Mouse (Mus musculus): Measurements from ENCODE around the gene Noxo1. TPM values are rescaled to one million over a fixed set of nuclear protein-coding genes. Genes with fewer than 3 reads are reported as not detected.
"Not testable (repeated sequence)": the region's sequence is repeated elsewhere in the genome, so short reads cannot be mapped to it uniquely, and the experiment has no call there.

The Noxo1 gene
- polyA plus RNA-seq, 1 experiment from 2014 or later: 0.16 TPM

GRCm38 (mm10) chr17:24721383-24721955, 25.4 kb downstream of the Noxo1 start:
- peak overlapping the region; percentile 88 for H3K27ac ChIP-seq (replicated peaks)
- 18% methylated on average over 7 of the region's 7 CpGs for WGBS (ENCODE audit: insufficient replicate concordance)
- not testable (repeated sequence) for ATAC-seq (ENCODE audit: insufficient read depth)

GRCm38 (mm10) chr17:24722220-24722924, 26.3 kb downstream of the Noxo1 start:
- Histone ChIP-seq H3K9me3 (replicated peaks) (no peaks in the 10 kb centered on the region), H3K4me2 (peak overlapping the region; percentile 89), H3K27me3 (0 out of 2 replicates have a peak, but pooled peaks cover under 1% of the 10 kb centered on the region), H3K9ac (peak overlapping the region; percentile 90), H3K27ac (replicated peaks) (peak overlapping the region; percentile 88), H3K36me3 (replicated peaks) (peaks cover 23% of the 10 kb centered on the region), H3K4me3 (replicated peaks) (peak overlapping the region; percentile 92), H3K4me1 (replicated peaks) (peaks cover 57% of the 10 kb centered on the region)
- ATAC-seq (ENCODE audit: insufficient read depth): no peak
- 14% methylated on average over 13 of the region's 13 CpGs for WGBS (ENCODE audit: insufficient replicate concordance)

More at GRCm38 (mm10) chr17:24721383-24721955, 25.4 kb downstream of the Noxo1 start:
- peaks cover 28% of the 10 kb centered on the region for H3K36me3 ChIP-seq (replicated peaks)
- H3K27me3 ChIP-seq; H3K9me3 ChIP-seq (replicated peaks): not testable (repeated sequence)
- peak overlapping the region; percentile 89 for H3K4me2 ChIP-seq
- H3K4me1 ChIP-seq (replicated peaks): peaks cover 57% of the 10 kb centered on the region
- peak overlapping the region; percentile 63 for H3K9ac ChIP-seq
- H3K4me3 ChIP-seq (replicated peaks): peak overlapping the region; percentile 92

GRCm38 (mm10) chr17:24723122-24723880, 27.3 kb downstream of the Noxo1 start:
- H3K27ac ChIP-seq (replicated peaks): peak overlapping the region; percentile 88
- no peak for ATAC-seq (ENCODE audit: insufficient read depth)
- peak overlapping the region; percentile 90 for H3K9ac ChIP-seq

GRCm38 (mm10) chr17:24723881-24724180, 27.8 kb downstream of the Noxo1 start:
- H3K27ac ChIP-seq (replicated peaks): peak overlapping the region; percentile 88
- H3K4me1 ChIP-seq (replicated peaks): peaks cover 45% of the 10 kb centered on the region
- H3K4me2 ChIP-seq: peak overlapping the region; percentile 89
- H3K36me3 ChIP-seq (replicated peaks): peaks cover 17% of the 10 kb centered on the region
- H3K9ac ChIP-seq: peak overlapping the region; percentile 90
- H3K27me3 ChIP-seq: peaks cover 10% of the 10 kb centered on the region; the same call in 1 of the 2 replicates
- H3K9me3 ChIP-seq (replicated peaks): no peaks in the 10 kb centered on the region
- under 1% methylated on average over 15 of the region's 15 CpGs for WGBS (ENCODE audit: insufficient replicate concordance)
- peak overlapping the region; percentile 92 for H3K4me3 ChIP-seq (replicated peaks)
- ATAC-seq (ENCODE audit: insufficient read depth): peak; percentile 54

More at GRCm38 (mm10) chr17:24723122-24723880, 27.3 kb downstream of the Noxo1 start:
- Histone ChIP-seq H3K4me1 (replicated peaks) (peaks cover 50% of the 10 kb centered on the region), H3K9me3 (replicated peaks) (no peaks in the 10 kb centered on the region), H3K27me3 (peaks cover 10% of the 10 kb centered on the region; the same call in 1 of the 2 replicates), H3K36me3 (replicated peaks) (peaks cover 17% of the 10 kb centered on the region), H3K4me3 (replicated peaks) (peak overlapping the region; percentile 92), H3K4me2 (peak overlapping the region; percentile 89)
- WGBS (ENCODE audit: insufficient replicate concordance): under 1% methylated on average over 12 of the region's 12 CpGs

GRCm38 (mm10) chr17:24724184-24724583, 28.1 kb downstream of the Noxo1 start, which contains the start of gene Ndufb10:
Ndufb10 (minus strand) TSS chr17:24724478.
- Histone ChIP-seq H3K4me1 (replicated peaks) (peaks cover 41% of the 10 kb centered on the region), H3K9ac (peak within 1 kb of the TSS; percentile 90), H3K27me3 (peaks cover 10% of the 10 kb centered on the region; the same call in 1 of the 2 replicates), H3K9me3 (replicated peaks) (no peaks in the 10 kb centered on the region), H3K36me3 (replicated peaks) (peaks cover 17% of the 10 kb centered on the region), H3K4me2 (peak within 1 kb of the TSS; percentile 89), H3K4me3 (replicated peaks) (peak within 1 kb of the TSS; percentile 92), H3K27ac (replicated peaks) (peak within 1 kb of the TSS; percentile 88)
- under 1% methylated on average over 30 of the region's 30 CpGs for WGBS (ENCODE audit: insufficient replicate concordance)
- peak; percentile 66 for ATAC-seq (ENCODE audit: insufficient read depth)

- 55% methylated on average over 3 of the region's 3 CpGs for WGBS (ENCODE audit: insufficient replicate concordance)
- peaks cover 17% of the 10 kb centered on the region for H3K36me3 ChIP-seq (replicated peaks)
- ATAC-seq (ENCODE audit: insufficient read depth): no peak
- H3K4me2 ChIP-seq: no peak overlapping the region
- H3K27me3 ChIP-seq: peaks cover 12% of the 10 kb centered on the region; the same call in 1 of the 2 replicates
- no peak overlapping the region for H3K9ac ChIP-seq
- no peak overlapping the region for H3K27ac ChIP-seq (replicated peaks)
- peaks cover 38% of the 10 kb centered on the region for H3K4me1 ChIP-seq (replicated peaks)
- no peak overlapping the region for H3K4me3 ChIP-seq (replicated peaks)
- no peaks in the 10 kb centered on the region for H3K9me3 ChIP-seq (replicated peaks)
Observed at GRCm38 (mm10) chr17:24725637-24726390, 29.8 kb downstream of the Noxo1 start.

- peaks cover 1% of the 10 kb centered on the region for H3K36me3 ChIP-seq (replicated peaks)
- H3K27ac ChIP-seq (replicated peaks): no peak within 1 kb of the TSS
- peaks cover 13% of the 10 kb centered on the region; the same call in 1 of the 2 replicates for H3K27me3 ChIP-seq
- H3K9ac ChIP-seq: no peak within 1 kb of the TSS
- H3K9me3 ChIP-seq (replicated peaks): no peaks in the 10 kb centered on the region
- no peak within 1 kb of the TSS for H3K4me3 ChIP-seq (replicated peaks)
- no peak for ATAC-seq (ENCODE audit: insufficient read depth)
- peaks cover 22% of the 10 kb centered on the region for H3K4me1 ChIP-seq (replicated peaks)
- no peak within 1 kb of the TSS for H3K4me2 ChIP-seq
- WGBS (ENCODE audit: insufficient replicate concordance): 65% methylated on average over 2 of the region's 2 CpGs
Observed at GRCm38 (mm10) chr17:24727618-24728017, 31.6 kb downstream of the Noxo1 start, which contains the start of gene Rpl3l. Rpl3l (plus strand) TSS chr17:24727820.

GRCm38 (mm10) chr17:24728184-24728583, 32.1 kb downstream of the Noxo1 start:
- 69% methylated on average over 17 of the region's 17 CpGs for WGBS (ENCODE audit: insufficient replicate concordance)
- no peak overlapping the region for H3K27ac ChIP-seq (replicated peaks)
- ATAC-seq (ENCODE audit: insufficient read depth): no peak

GRCm38 (mm10) chr17:24729067-24729466, 33.0 kb downstream of the Noxo1 start:
- no peak for ATAC-seq (ENCODE audit: insufficient read depth)
- Histone ChIP-seq H3K4me2 (no peak overlapping the region), H3K36me3 (replicated peaks) (no peaks in the 10 kb centered on the region), H3K4me1 (replicated peaks) (peaks cover 10% of the 10 kb centered on the region), H3K27ac (replicated peaks) (no peak overlapping the region), H3K9ac (no peak overlapping the region), H3K9me3 (replicated peaks) (no peaks in the 10 kb centered on the region), H3K27me3 (peaks cover 13% of the 10 kb centered on the region; the same call in 1 of the 2 replicates), H3K4me3 (replicated peaks) (no peak overlapping the region)
- 68% methylated on average over 6 of the region's 6 CpGs for WGBS (ENCODE audit: insufficient replicate concordance)

More at GRCm38 (mm10) chr17:24728184-24728583, 32.1 kb downstream of the Noxo1 start:
- Histone ChIP-seq H3K4me3 (replicated peaks) (no peak overlapping the region), H3K9me3 (replicated peaks) (no peaks in the 10 kb centered on the region), H3K9ac (no peak overlapping the region), H3K4me2 (no peak overlapping the region), H3K4me1 (replicated peaks) (peaks cover 16% of the 10 kb centered on the region), H3K27me3 (peaks cover 13% of the 10 kb centered on the region; the same call in 1 of the 2 replicates), H3K36me3 (replicated peaks) (no peaks in the 10 kb centered on the region)

- Histone ChIP-seq H3K27me3 (peaks cover 13% of the 10 kb centered on the region; the same call in 1 of the 2 replicates), H3K4me1 (replicated peaks) (peaks cover 16% of the 10 kb centered on the region), H3K36me3 (replicated peaks) (no peaks in the 10 kb centered on the region), H3K27ac (replicated peaks) (no peak overlapping the region), H3K9ac (no peak overlapping the region), H3K4me2 (no peak overlapping the region), H3K9me3 (replicated peaks) (no peaks in the 10 kb centered on the region), H3K4me3 (replicated peaks) (no peak overlapping the region)
- ATAC-seq (ENCODE audit: insufficient read depth): no peak
- WGBS (ENCODE audit: insufficient replicate concordance): 73% methylated on average over 14 of the region's 14 CpGs
Observed at GRCm38 (mm10) chr17:24730787-24731186, 34.8 kb downstream of the Noxo1 start.
